Mouse (Mus musculus): ENCODE measurements around the gene Tmed10.

- TF ChIP-seq CTCF (IDR thresholded peaks at IDR 0.05; ENCODE audit: extremely low read depth, insufficient read depth, low read length) (no peak), POLR2A (IDR thresholded peaks at IDR 0.05; ENCODE audit: extremely low read depth, insufficient read depth, low read length) (no peak)
Measured at GRCm38 (mm10) chr12:85416298-85416697, 41.7 kb upstream of the Tmed10 start.

All from cortical plate, adult 2 months (tissue).